Mouse (Mus musculus) CH12.LX (cell line): ENCODE measurements around the gene Ace. TPM values are rescaled to one million over a fixed set of nuclear protein-coding genes. Genes with fewer than 3 reads are reported as not detected.

Experiments
- DNase-seq: peaks from one replicate; pipeline ENCODE4 v3.0.0-alpha.2; 2013; ENCODE audit errors: extremely low read depth
- H3K27ac ChIP-seq: 2 replicates; pipeline ENCODE4 v1.5.1; 2012; ENCODE audit warnings: low read depth, mild to moderate bottlenecking, control low read depth, moderate library complexity; ENCODE audit not compliant: insufficient read depth
- H3K27me3 ChIP-seq: replicated peaks from 2 replicates; pipeline ENCODE3; 2012; ENCODE audit warnings: inconsistent platforms
- H3K36me3 ChIP-seq, 2 experiments: replicated peaks in 1 of 2; 2 replicates each; pipeline versions ENCODE3 to v1.6.1; 2012; ENCODE audit warnings: inconsistent platforms in 1 of 2, low read length in 1 of 2, mild to moderate bottlenecking in 1 of 2, mixed read lengths in 1 of 2, moderate library complexity in 1 of 2; ENCODE audit not compliant: control insufficient read depth in 1 of 2, insufficient read depth in 1 of 2
- H3K4me1 ChIP-seq, 2 experiments: 2 replicates each; pipeline ENCODE4 v1.6.1; 2012; ENCODE audit warnings: inconsistent platforms in 1 of 2, moderate library complexity in 1 of 2; ENCODE audit not compliant: insufficient read depth in 2 of 2, control insufficient read depth in 1 of 2
- H3K4me2 ChIP-seq: 2 replicates; pipeline ENCODE4 v1.6.1; 2012; ENCODE audit warnings: low read depth, mild to moderate bottlenecking, control low read depth; ENCODE audit not compliant: poor library complexity, insufficient read depth, severe bottlenecking
- H3K4me3 ChIP-seq, 3 experiments: fragments of 150-350 bp in 1 of 3; sonication (generic) in 1 of 3; replicated peaks in 1 of 3; 2 replicates each; pipeline versions ENCODE3 to v1.5.1; 2011 to 2012; ENCODE audit warnings: low read depth in 2 of 3, low read length in 2 of 3, mild to moderate bottlenecking in 2 of 3, moderate library complexity in 2 of 3, control low read depth in 1 of 3, improper control_type of control experiment in 1 of 3, inconsistent platforms in 1 of 3, mixed read lengths in 1 of 3; ENCODE audit not compliant: poor library complexity in 1 of 3
- H3K79me2 ChIP-seq: replicated peaks from 2 replicates; pipeline ENCODE4 v1.6.1; 2012; ENCODE audit warnings: mild to moderate bottlenecking, moderate library complexity; ENCODE audit not compliant: control insufficient read depth, poor library complexity, insufficient read depth, severe bottlenecking; ENCODE audit errors: extremely low read depth
- H3K9ac ChIP-seq: 2 replicates; pipeline ENCODE4 v1.6.1; 2012; ENCODE audit warnings: low read depth, mild to moderate bottlenecking, control low read depth, moderate library complexity; ENCODE audit not compliant: insufficient read depth
- H3K9me3 ChIP-seq: replicated peaks from 2 replicates; pipeline ENCODE3; 2012; ENCODE audit warnings: low read length, inconsistent platforms, mixed read lengths
- BHLHE40 ChIP-seq: IDR thresholded peaks from 2 replicates; pipeline ENCODE4 v1.6.1; 2011; ENCODE audit warnings: mild to moderate bottlenecking, low read depth, low read length, improper control_type of control experiment
- CHD1 ChIP-seq: IDR thresholded peaks from 2 replicates; pipeline ENCODE4 v1.6.1; 2012; ENCODE audit warnings: low read depth, low read length, improper control_type of control experiment, inconsistent platforms
- CHD2 ChIP-seq: IDR thresholded peaks from 2 replicates; pipeline ENCODE4 v1.6.1; 2011; ENCODE audit warnings: low read length, improper control_type of control experiment
- CTCF ChIP-seq, 2 experiments: IDR thresholded peaks in 1 of 2; conservative IDR thresholded peaks in 1 of 2; 2 replicates each; pipeline ENCODE4 v1.5.1; 2011 to 2012; ENCODE audit warnings: low read depth in 2 of 2, low read length in 2 of 2, improper control_type of control experiment in 1 of 2, inconsistent platforms in 1 of 2, mild to moderate bottlenecking in 1 of 2, moderate library complexity in 1 of 2
- GABPA ChIP-seq: IDR thresholded peaks from 2 replicates; pipeline ENCODE4 v1.6.1; 2012; ENCODE audit warnings: low read depth, low read length, improper control_type of control experiment, inconsistent platforms; ENCODE audit not compliant: insufficient replicate concordance
- HCFC1 ChIP-seq: IDR thresholded peaks from 2 replicates; pipeline ENCODE4 v1.6.1; 2012; ENCODE audit warnings: low read depth, mild to moderate bottlenecking, inconsistent platforms, low read length, improper control_type of control experiment
- JUN ChIP-seq: IDR thresholded peaks from 2 replicates; pipeline ENCODE4 v1.6.1; 2011; ENCODE audit warnings: low read depth, mild to moderate bottlenecking, low read length, improper control_type of control experiment, moderate library complexity; ENCODE audit not compliant: insufficient read depth
- JUND ChIP-seq: conservative IDR thresholded peaks from 2 replicates; pipeline ENCODE4 v1.6.1; 2011; ENCODE audit warnings: low read depth, low read length, improper control_type of control experiment
- PAX5 ChIP-seq: IDR thresholded peaks from 2 replicates; pipeline ENCODE4 v1.6.1; 2012; ENCODE audit warnings: low read length, inconsistent platforms, mixed read lengths
- RAD21 ChIP-seq: IDR thresholded peaks from 2 replicates; pipeline ENCODE4 v1.6.1; 2011; ENCODE audit warnings: low read depth, mild to moderate bottlenecking, low read length, improper control_type of control experiment, moderate library complexity
- RCOR1 ChIP-seq: conservative IDR thresholded peaks from 2 replicates; pipeline ENCODE4 v1.6.1; 2012; ENCODE audit warnings: low read depth, mild to moderate bottlenecking, inconsistent platforms, low read length, improper control_type of control experiment
- SMC3 ChIP-seq: IDR thresholded peaks from 2 replicates; pipeline ENCODE4 v1.6.1; 2011; ENCODE audit warnings: low read depth, low read length, improper control_type of control experiment
- TBP ChIP-seq: conservative IDR thresholded peaks from 2 replicates; pipeline ENCODE4 v1.6.1; 2011; ENCODE audit warnings: low read depth, low read length, improper control_type of control experiment
- USF1 ChIP-seq: IDR thresholded peaks from 2 replicates; pipeline ENCODE4 v1.6.1; 2014; ENCODE audit warnings: low read depth, mild to moderate bottlenecking, inconsistent platforms, low read length, improper control_type of control experiment
- ZC3H11A ChIP-seq: IDR thresholded peaks from 2 replicates; pipeline ENCODE4 v1.6.1; 2012; ENCODE audit warnings: low read depth, mild to moderate bottlenecking, inconsistent platforms, low read length, improper control_type of control experiment
- dilution Hi-C: fragments of 300-500 bp; cut with MboI; formaldehyde crosslinking; loops from 2 replicates; pipeline ENCODE4 v1.14.3; 2020; ENCODE audit warnings: low sequenced_read_pairs; ENCODE audit not compliant: extremely low pct_unique_long_range_greater_than_20kb, extremely low pct_ligation_motif_present
- in situ Hi-C: fragments of 300-500 bp; cut with MboI; formaldehyde crosslinking; loops from 3 replicates; pipeline ENCODE4 v1.14.3; 2019; ENCODE audit warnings: low sequenced_read_pairs, low pct_ligation_motif_present, low pct_unique_long_range_greater_than_20kb, mixed read lengths
- polyA plus RNA-seq: library from polyadenylated mRNA; unstranded; fragments of >175 nt; gene quantifications from 2 replicates; pipeline ENCODE4 v1.2.1, GENCODE M21; 2012; ENCODE audit warnings: low read depth; ENCODE audit not compliant: insufficient read length
- total RNA-seq, 2 experiments: library from RNA; depleted of rRNA; stranded (reverse); fragments of 300-350 nt in 1 of 2; fragments of >200 nt in 1 of 2; gene quantifications; 2 replicates each; pipeline ENCODE4 v1.2.3; 2012 to 2014

Gene Ace
- total and polyA plus RNA-seq, 3 experiments: 0.08 TPM; not detected in 2

- DNase-seq: peak; percentile 21
- Histone ChIP-seq H3K36me3 (no peaks in the 10 kb centered on the region), H3K4me1 (peaks cover 2 to 5% of the 10 kb centered on the region in 2 experiments; a peak in 2 of 4 replicates), H3K9ac (no peak overlapping the region), H3K4me3 (no peak overlapping the region), H3K27me3 (peaks cover 78% of the 10 kb centered on the region), H3K79me2 (no peaks in the 10 kb centered on the region), H3K9me3 (peaks cover 2% of the 10 kb centered on the region), H3K27ac (no peak overlapping the region), H3K4me2 (no peak overlapping the region)
- TF ChIP-seq PAX5 (no peak), SMC3 (peak; percentile 88), GABPA (no peak), CTCF (conservative IDR thresholded peaks at IDR 0.05 in 1 of 2, IDR thresholded peaks at IDR 0.05 in 1 of 2; ENCODE audit: low read depth in 2 of 2, low read length in 2 of 2) (peak; percentile 53 to 82; a peak in 3 of 4 replicates), JUN (no peak), RAD21 (peak; percentile 62), ZC3H11A (0 out of 2 replicates have a peak, but pooled peaks have one; percentile 19), JUND (no peak), CHD1 (no peak), BHLHE40 (no peak)
- dilution Hi-C loops (no loop called here), in situ Hi-C loops (no loop called here)
These were observed 1.8 kb downstream of the Ace start for GRCm38 (mm10) chr11:105969516-105969915.

GRCm38 (mm10) chr11:105974593-105974992 is 6.8 kb downstream of the Ace start:
- H3K4me1 ChIP-seq: no peaks in the 10 kb centered on the region
- in situ Hi-C loops: no loop called here
- no peak overlapping the region for H3K9ac ChIP-seq
- H3K9me3 ChIP-seq: no peaks in the 10 kb centered on the region
- no peak overlapping the region for H3K4me2 ChIP-seq
- no peaks in the 10 kb centered on the region for H3K79me2 ChIP-seq
- H3K27me3 ChIP-seq: peaks cover 96% of the 10 kb centered on the region
- no peak overlapping the region for H3K27ac ChIP-seq
- dilution Hi-C loops: no loop called here
- H3K4me3 ChIP-seq: no peak overlapping the region
- no peak for DNase-seq
- no peak for TF ChIP-seq TBP
- TF ChIP-seq HCFC1: no peak
- TF ChIP-seq CHD2: no peak
- H3K36me3 ChIP-seq: no peaks in the 10 kb centered on the region

DNA sequence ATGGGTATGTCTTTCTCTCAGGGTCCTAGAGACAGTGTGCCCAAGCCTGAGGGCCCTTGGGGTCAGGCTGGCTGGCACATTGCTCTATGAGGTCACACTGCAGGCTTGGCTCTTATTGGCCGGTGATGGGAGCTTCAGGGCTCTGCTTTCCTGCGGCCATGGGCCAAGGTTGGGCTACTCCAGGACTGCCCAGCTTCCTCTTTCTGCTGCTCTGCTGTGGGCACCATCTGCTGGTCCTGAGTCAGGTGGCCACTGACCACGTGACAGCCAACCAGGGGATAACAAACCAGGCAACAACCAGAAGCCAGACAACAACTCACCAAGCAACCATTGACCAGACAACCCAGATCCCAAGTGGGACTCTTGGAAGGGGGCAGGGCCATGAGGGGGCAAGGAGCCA is 7.3 kb downstream of the Ace start:
- Histone ChIP-seq H3K4me3 (no peak overlapping the region), H3K79me2 (no peaks in the 10 kb centered on the region), H3K9me3 (no peaks in the 10 kb centered on the region), H3K27ac (no peak overlapping the region), H3K9ac (no peak overlapping the region), H3K27me3 (peaks cover 97% of the 10 kb centered on the region), H3K4me1 (no peaks in the 10 kb centered on the region), H3K36me3 (no peaks in the 10 kb centered on the region), H3K4me2 (no peak overlapping the region)
- DNase-seq: no peak
- in situ Hi-C loops: no loop called here
- dilution Hi-C loops: no loop called here
- peak; percentile 29 for TF ChIP-seq USF1
- TF ChIP-seq RCOR1: no peak
